Mouse (Mus musculus) ES-Bruce4 (cell line): ENCODE measurements at regions not wholly inside any gene's neighbourhood (a gene's known extent, or its start where the extent isn't known, plus 50 kb on each side); places are given as distances from the start of the nearest gene placed in this dataset.

ENCODE experiments used
- H3K27ac ChIP-seq: 2 replicates; pipeline ENCODE4 v1.5.1; 2012; ENCODE audit warnings: low read length, inconsistent platforms; ENCODE audit not compliant: insufficient read depth
- H3K27me3 ChIP-seq: 2 replicates; pipeline ENCODE4 v1.6.1; 2012; ENCODE audit warnings: mild to moderate bottlenecking, low read length, inconsistent platforms; ENCODE audit not compliant: control insufficient read depth, poor library complexity, insufficient read depth, severe bottlenecking
- H3K36me3 ChIP-seq: 2 replicates; pipeline ENCODE4 v1.6.1; 2012; ENCODE audit warnings: inconsistent platforms, mild to moderate bottlenecking, low read length, moderate library complexity; ENCODE audit not compliant: control insufficient read depth, poor library complexity, insufficient read depth, severe bottlenecking
- H3K4me1 ChIP-seq: one replicate; pipeline ENCODE4 v1.8.1; 2011; ENCODE audit warnings: low read length; ENCODE audit not compliant: control insufficient read depth, insufficient read depth
- H3K4me3 ChIP-seq: 2 replicates; pipeline ENCODE4 v1.5.1; 2011; ENCODE audit warnings: low read depth, mild to moderate bottlenecking, low read length
- H3K9ac ChIP-seq: 2 replicates; pipeline ENCODE4 v1.6.1; 2012; ENCODE audit warnings: low read depth, mild to moderate bottlenecking, inconsistent platforms; ENCODE audit not compliant: poor library complexity, severe bottlenecking
- H3K9me3 ChIP-seq: replicated peaks from 2 replicates; pipeline ENCODE4 v1.6.1; 2012; ENCODE audit warnings: mild to moderate bottlenecking, low read length, inconsistent platforms; ENCODE audit not compliant: control insufficient read depth, poor library complexity, insufficient read depth, severe bottlenecking
- CTCF ChIP-seq: IDR thresholded peaks from one replicate; pipeline ENCODE4 v1.8.1; 2011; ENCODE audit warnings: low read depth, low read length
- EP300 ChIP-seq: IDR thresholded peaks from 2 replicates; pipeline ENCODE4 v1.6.1; 2011; ENCODE audit warnings: low read depth, low read length; ENCODE audit not compliant: insufficient read depth
- POLR2A ChIP-seq: IDR thresholded peaks from one replicate; pipeline ENCODE4 v1.8.1; 2011; ENCODE audit warnings: low read length; ENCODE audit not compliant: insufficient read depth

DNA sequence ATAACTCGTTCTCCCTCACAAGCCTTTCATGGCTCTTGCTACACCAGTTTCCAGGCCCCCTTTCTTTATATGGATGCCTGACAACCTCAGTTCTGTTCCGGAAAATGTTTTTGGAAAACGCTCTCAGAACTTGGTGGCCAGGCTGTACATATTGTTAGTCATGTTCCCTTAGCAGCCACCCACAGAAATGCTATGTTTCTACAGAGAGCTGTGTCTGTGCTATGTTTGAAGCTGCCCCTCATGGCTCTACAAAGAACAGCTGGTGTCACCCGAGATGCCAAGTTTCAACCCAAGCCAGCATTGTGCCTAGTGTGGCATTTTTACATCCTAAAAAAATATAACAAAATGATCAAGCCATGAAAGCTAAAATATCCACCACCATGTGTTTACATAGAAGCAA lies 175.0 kb upstream of the Sphkap start:
- no peak overlapping the region for H3K27ac ChIP-seq
- no peaks in the 10 kb centered on the region for H3K36me3 ChIP-seq
- no peak for TF ChIP-seq POLR2A
- TF ChIP-seq EP300, result no peak
- TF ChIP-seq CTCF, result no peak
- H3K9me3 ChIP-seq, result no peaks in the 10 kb centered on the region
- H3K27me3 ChIP-seq, result no peaks in the 10 kb centered on the region; the same call in 1 of the 2 replicates
- no peak overlapping the region for H3K4me3 ChIP-seq
- H3K4me1 ChIP-seq, result no peaks in the 10 kb centered on the region
- H3K9ac ChIP-seq, result no peak overlapping the region

GRCm38 (mm10) chr1:83569991-83570390 lies 162.0 kb upstream of the Sphkap start:
- Histone ChIP-seq H3K27ac (no peak overlapping the region), H3K9ac (no peak overlapping the region), H3K27me3 (no peaks in the 10 kb centered on the region), H3K36me3 (no peaks in the 10 kb centered on the region), H3K4me3 (no peak overlapping the region), H3K9me3 (no peaks in the 10 kb centered on the region), H3K4me1 (no peaks in the 10 kb centered on the region)
- TF ChIP-seq CTCF, result no peak
- no peak for TF ChIP-seq EP300
- no peak for TF ChIP-seq POLR2A

DNA sequence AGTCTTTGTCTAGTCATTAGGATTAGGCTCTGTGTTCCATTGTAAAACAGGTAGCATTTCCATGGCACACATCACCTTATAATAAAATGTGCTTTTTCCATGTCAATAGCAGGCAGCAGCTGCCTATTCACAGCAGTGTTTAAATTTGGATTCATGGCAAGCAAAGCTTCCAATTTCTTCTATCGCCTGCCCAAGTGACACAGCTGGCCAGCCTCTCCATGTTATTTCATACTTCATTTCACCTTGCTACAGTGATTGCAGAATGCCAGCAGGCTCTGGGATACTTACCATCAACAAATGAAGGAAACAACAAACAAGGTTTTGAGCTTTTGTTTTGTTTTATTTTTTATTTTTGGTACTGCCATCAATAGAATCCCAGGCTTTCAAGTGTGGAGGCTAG lies 160.7 kb upstream of the Sphkap start:
- no peaks in the 10 kb centered on the region for H3K4me1 ChIP-seq
- no peak overlapping the region for H3K27ac ChIP-seq
- H3K36me3 ChIP-seq, result no peaks in the 10 kb centered on the region
- no peaks in the 10 kb centered on the region for H3K9me3 ChIP-seq
- H3K4me3 ChIP-seq, result no peak overlapping the region
- no peaks in the 10 kb centered on the region for H3K27me3 ChIP-seq
- H3K9ac ChIP-seq, result no peak overlapping the region
- TF ChIP-seq CTCF (no peak), POLR2A (no peak), EP300 (no peak)

DNA sequence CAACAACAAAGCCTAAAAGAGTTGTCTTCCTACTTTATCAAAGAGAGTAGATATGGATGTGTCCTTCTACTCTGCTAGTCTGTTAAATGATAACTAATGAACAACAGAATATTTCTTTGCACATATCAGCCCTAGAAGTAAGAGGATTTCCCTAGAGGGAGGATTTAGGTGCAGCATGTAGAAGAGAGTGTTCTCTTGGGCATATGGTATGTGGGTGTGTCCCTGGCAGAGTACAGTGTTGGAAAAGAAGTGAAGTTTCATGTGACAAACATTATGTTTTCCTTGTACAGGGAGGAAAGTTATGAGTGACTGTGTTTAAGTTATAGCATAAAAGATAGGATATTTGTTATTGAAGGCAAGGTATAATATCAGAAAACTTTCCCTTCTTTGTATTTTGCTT lies 143.6 kb upstream of the Sphkap start:
- Histone ChIP-seq H3K36me3 (no peaks in the 10 kb centered on the region), H3K27ac (no peak overlapping the region), H3K9ac (no peak overlapping the region), H3K9me3 (no peaks in the 10 kb centered on the region), H3K27me3 (no peaks in the 10 kb centered on the region), H3K4me1 (no peaks in the 10 kb centered on the region), H3K4me3 (no peak overlapping the region)
- TF ChIP-seq CTCF (no peak), EP300 (no peak), POLR2A (no peak)

DNA sequence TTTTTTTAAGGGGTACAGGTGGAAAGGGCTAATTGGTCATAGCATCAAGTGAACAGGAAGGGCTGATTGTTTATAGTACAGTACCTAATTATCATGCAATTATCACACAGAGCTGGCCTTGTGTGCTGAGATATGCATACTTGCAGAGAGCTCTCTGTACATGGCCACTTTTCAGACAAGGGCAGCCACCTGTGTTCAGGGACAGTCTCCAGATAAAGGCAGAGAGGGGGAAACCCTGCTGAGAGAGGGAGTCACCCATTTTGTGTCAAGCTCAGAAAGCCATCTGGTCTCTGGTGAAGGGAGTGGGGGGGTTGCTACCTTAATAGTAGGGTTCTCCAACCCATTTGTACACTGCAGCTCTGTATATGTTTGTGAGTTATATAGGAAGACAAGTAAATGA lies 127.5 kb upstream of the Sphkap start:
- peak; percentile 51; the same call in 1 of the 2 replicates for TF ChIP-seq EP300
- no peak for TF ChIP-seq POLR2A
- no peaks in the 10 kb centered on the region for H3K27me3 ChIP-seq
- H3K4me3 ChIP-seq, result no peak overlapping the region
- no peak overlapping the region for H3K9ac ChIP-seq
- no peaks in the 10 kb centered on the region for H3K4me1 ChIP-seq
- no peaks in the 10 kb centered on the region for H3K36me3 ChIP-seq
- H3K9me3 ChIP-seq, result 0 out of 2 replicates have a peak, but pooled peaks cover 3% of the 10 kb centered on the region
- no peak overlapping the region for H3K27ac ChIP-seq

DNA sequence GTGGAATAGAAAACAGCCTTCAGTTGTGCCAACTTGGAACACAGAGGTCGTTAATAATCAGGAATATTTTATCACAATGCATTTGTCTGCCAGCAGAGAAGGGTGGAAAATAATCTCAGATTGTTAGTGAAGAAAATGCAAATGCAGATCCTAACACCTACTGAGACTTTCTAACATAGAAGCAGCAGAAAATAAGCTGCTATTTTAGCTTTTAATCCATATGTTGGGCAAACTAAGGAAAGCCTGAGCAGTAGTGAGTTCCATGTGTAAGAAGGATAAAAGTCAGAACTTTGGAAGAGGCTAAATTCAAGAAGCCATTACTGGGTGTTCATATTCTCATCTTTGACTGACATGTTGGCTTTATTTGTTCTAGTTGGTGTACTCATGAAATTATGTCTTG lies 119.8 kb upstream of the Sphkap start:
- TF ChIP-seq EP300 (no peak), CTCF (no peak), POLR2A (no peak)
- Histone ChIP-seq H3K27ac (no peak overlapping the region), H3K27me3 (no peaks in the 10 kb centered on the region), H3K9ac (no peak overlapping the region), H3K36me3 (no peaks in the 10 kb centered on the region), H3K4me3 (no peak overlapping the region), H3K4me1 (no peaks in the 10 kb centered on the region), H3K9me3 (no peaks in the 10 kb centered on the region)
